Mouse (Mus musculus) gastrocnemius, postnatal 4 days (tissue): ENCODE results near the gene Arhgef28. TPM values are rescaled to one million over a fixed set of nuclear protein-coding genes. Genes with fewer than 3 reads are reported as not detected.
A peak's percentile ranks its signal among the peaks of the same experiment; 100 is the strongest.
"Not testable (repeated sequence)": the region's sequence is repeated elsewhere in the genome, so short reads cannot be mapped to it uniquely, and the experiment has no call there.

Experiments used
- DNase-seq, 2 experiments: peaks; one replicate each; pipeline ENCODE4 v3.0.0; 2021 to 2022; ENCODE audit warnings: low spot score in 2 of 2, mixed read lengths in 2 of 2
- total RNA-seq, 2 experiments: library from RNA; stranded (reverse); gene quantifications; 2 replicates each; pipeline ENCODE4 v1.2.3; 2021

Gene Arhgef28
- total RNA-seq, 2 experiments from 2014 or later = 4.8 to 5.9 TPM

DNA sequence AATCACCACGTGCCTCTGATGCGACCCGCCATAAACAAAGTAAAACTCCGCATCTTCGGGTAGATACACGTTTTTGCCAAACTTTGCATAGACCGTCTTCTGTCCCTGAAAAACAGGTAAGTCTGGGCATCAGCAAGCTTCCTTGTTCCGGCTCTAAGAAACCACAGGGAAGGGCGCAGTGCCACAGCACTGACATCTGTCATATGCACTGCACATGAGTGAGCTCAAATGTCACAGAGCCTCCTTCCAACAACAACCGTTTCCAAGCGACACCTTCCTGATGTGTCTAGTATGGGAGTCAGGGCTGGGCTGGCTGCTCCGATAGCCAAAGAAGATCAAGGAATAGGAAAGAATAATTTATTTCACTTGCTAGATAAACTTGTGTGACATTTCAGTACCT is 129.0 kb downstream of the Arhgef28 start:
- DNase-seq = no peak

DNA sequence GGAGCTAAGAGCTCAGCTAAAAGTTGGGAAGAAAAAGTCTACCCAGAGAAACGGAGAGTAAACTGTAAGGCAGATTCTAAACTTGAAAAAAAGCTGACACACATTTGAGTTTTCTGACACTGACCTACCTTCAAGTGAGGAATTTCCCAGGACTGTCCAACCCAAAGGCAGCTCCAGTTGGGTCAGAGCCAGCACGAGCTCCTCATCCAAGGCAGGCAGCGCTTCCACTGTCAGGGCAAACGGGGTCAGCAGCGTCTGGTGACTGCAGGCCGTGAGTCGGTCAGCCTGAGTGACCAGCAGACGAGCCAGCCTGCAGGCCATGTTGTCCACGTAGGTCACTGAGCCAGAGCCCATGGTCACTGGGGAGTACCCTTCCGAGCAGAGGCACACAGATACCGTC is 131.4 kb downstream of the Arhgef28 start:
- peak in 1 of 2 experiments; percentile 13 for DNase-seq

DNA sequence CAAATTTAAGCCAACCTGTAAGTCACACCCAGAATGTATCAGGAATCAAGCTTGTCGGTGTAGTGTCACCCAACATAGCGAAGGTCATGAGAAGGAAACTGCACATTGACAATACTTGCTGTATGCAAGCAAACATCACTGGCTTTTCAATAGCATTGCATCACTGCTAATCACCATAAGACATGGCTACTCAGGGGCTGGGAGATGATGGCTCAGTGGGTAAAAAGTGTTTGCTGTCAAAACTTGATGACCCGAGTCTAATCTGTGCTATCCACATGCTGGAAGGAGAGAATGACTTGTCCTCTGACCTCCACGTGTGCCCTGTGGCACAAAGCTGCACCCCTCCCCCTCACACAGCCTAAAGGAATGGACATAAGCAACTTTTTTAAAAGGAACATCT is 133.0 kb downstream of the Arhgef28 start:
- DNase-seq = no peak

DNA sequence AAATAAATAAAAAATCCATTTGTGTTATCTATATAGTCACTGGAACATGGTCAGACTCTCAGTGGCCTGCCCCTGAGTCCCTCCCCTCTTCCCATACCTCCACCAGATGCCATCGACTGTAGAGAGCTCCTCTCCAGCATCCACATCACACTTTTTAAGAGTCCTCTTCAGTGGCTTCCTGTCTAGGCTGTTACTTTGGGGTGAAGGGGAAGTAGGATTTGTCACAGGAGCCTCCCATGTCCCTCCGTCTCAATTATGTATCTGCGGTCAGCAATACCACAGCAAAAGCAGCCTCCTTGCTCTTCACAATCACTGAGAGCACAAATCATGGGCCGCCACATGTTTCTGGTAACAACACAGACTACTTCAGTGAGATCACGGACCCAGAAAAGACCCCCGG is 135.8 kb downstream of the Arhgef28 start:
- DNase-seq = no peak

DNA sequence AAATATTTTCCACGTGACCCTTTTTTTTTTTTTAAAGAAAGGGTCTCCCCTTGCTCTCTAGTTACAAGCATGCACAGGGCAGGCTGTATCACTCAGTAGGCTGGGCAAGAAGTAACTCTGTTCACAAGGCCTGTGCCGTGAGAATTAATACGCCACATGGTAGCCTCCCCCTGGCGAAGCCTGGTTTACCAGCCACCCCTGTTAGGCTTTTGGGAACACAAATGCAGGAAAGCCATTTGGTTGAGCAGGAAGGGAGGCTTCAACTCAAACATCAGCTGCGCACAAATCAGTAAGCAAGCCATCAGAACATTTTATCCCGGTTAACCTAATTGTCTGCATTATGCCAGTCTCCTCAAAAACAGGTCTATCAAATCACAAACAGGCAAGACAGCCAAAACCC is 136.6 kb downstream of the Arhgef28 start:
- no peak for DNase-seq

DNA sequence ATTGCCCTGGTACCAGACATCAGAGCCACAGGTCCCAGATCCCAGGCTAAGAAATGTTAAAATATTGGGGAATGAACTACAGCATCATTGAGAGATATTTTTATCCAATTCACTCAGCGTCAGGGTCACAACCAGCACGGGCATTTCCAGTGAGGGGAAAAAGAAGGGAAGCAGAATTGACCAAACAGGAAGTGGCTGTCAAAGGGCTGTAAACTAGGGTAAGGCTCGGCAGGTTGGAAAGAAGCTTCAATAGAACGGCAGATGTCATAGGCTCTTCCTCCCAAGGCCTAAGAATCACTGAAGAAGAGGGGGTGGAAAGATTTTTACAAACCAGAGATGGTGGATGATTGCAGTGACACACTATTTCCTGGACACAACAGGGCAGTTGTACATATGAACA is 143.4 kb downstream of the Arhgef28 start:
- no peak for DNase-seq

DNA sequence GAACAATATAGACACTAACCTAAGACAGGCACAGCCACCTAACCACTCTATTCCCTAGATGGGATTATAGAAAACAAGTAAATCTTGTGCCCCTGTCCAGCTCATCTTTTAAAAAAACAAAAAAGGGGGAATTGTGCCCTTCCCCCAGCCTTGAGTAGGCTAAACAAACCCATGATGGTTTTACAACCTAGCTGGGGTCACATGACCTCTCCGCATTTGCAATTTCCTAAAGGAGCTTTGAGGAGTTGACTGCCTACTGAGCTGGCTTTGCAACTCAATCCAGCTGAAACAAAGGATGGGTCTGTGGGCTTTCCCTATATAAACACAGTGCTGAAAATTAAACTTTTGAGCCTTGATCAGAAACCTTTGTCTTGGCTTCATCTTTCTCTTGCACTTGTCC is 146.1 kb downstream of the Arhgef28 start:
- not testable (repeated sequence) for DNase-seq

DNA sequence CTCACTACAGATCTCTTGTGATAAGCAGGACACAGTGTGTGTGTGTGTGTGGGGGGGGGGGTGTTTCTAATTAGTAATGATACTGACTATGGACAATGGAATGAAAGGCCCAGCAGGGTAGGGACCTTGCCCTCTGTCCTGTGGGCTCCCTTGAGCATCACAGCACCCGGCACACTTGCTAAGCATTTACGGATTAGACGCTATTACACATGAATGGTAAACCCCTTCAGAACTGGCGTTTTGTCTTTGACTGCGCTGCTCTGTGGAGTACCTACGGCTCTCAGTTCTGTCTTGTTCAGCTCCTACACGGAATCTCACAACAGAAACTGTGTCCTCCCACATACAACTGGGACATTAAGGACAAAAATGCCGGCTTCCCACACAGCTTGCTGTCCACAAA is 151.0 kb downstream of the Arhgef28 start:
- DNase-seq = no peak

DNA sequence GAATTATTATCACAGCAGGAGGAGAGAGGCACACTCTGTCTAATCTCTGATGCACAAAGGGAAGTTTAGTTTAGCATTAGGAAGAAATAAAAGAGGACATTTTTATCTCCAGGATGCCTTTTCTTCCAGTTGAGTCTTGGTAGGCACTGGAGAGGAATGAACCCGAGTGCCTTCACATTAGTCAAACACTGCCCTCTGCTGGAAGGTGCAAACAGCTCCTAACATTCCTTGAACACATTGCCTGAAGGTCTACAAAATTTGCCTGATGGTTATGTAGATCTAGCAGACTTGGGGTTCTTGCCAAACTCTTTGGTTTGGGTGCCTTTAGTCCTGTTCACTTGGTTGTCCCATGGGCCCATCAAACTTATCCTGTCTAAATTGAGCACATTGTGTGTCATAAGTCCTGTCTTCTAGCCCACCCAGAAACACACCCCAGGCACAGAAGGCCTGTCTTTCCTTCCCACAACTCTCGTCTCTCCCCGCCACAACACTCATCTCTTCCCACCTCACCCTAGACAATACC is 165.6 kb downstream of the Arhgef28 start:
- peak in 1 of 2 experiments; percentile 21 for DNase-seq

DNA sequence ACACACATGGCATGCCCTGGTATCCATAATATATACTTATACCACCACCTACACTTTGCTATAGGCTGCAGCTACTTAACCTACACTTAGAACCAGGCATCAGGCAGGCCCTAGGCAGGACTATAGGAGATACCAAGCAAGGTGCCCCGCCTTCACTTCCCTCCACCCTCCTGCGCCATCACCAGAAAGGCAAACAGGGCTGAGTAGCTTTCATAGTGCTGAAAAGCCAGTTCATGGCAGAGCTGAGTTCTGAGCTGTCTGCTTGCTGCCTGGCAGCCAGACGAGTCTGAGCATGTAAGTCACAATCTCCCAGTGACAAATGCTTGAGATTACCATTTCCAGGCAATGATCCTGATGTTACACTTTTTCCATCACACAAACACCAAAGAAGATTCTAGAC is 167.5 kb downstream of the Arhgef28 start:
- DNase-seq = no peak

DNA sequence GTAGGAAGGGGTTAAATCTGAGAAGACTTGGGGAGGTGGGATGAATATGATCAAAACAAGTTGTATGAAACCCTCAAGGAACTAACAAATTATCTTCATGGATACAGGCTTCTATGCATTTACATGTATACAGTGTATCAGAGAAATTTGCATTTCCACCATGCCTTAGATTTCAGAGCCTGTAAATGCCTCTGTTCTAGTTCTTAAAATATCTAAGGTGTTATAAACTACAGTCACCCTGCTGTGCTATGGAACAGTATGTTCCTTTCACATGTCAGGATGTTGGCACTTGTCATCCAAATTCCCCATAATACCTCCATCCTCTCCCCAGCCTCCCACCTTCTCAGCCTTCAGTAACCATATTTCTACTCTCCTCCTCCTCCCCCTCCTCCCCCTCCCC is 168.5 kb downstream of the Arhgef28 start:
- no peak for DNase-seq

DNA sequence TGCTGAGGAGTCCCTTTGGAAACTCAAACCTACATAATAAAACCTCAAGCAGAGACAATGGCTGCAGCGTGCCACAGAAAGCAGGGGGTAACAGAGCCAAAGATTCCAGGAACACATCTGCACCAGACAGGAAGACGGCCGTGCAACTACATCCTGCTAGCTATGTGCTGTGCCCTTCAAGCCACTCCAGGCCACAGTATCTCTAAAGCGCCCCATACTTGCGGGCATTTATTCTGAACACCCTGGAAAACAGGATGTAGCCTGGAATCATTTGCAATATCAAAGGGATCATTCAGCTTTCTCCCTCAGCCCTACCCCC is 174.6 kb downstream of the Arhgef28 start:
- DNase-seq = no peak

DNA sequence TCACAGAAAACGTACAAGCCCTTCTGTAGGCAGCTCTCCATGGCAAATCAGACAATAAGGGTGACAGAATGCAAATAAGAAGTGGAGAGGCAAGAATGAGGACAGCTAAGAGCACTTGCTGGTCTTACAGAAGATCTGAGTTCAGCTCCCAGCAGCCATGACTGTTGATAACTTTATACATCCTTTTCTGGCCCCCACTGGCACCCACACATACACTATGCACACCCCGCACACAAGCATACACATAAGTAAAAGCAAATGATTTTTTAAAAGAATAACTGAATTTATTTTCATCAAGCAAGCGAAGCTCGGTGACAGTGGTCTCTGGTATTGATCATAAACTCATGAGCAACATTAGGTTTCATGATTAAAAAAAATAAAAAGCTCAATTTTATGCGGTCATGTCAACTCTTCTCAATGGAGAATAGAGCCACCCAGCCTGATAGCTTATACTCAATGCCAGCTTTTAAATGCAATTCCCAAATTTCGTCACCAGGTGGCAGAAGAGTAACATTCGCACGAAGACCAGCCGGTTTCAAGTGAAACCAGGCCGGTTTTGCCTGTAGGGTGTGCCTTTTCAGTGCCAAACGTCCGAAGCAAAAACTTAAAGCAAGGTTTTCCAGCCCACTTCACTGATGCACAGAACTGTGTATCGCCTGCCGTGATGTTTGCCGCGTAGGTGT is 175.1 kb downstream of the Arhgef28 start:
- peak; percentile 68 to 79 for DNase-seq

DNA sequence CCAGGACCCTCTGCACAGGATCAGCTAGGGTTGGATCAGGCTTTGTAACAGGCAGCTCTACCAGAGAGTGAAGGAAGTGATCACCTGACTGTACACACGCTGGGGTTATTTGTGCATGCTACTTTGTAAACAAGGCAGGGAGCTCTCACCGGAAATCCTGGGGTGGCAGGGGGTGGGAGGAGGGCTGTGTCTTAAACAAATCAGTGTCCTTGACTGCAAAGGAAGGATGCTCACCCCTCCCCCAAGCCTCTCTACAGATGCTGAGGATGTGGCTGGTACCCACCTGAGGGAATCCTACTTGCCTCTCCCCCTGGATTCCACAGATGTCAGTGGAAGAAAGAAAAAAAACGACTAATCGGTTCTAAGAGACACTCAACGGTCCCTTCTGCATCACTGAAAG is 176.2 kb downstream of the Arhgef28 start:
- no peak for DNase-seq

DNA sequence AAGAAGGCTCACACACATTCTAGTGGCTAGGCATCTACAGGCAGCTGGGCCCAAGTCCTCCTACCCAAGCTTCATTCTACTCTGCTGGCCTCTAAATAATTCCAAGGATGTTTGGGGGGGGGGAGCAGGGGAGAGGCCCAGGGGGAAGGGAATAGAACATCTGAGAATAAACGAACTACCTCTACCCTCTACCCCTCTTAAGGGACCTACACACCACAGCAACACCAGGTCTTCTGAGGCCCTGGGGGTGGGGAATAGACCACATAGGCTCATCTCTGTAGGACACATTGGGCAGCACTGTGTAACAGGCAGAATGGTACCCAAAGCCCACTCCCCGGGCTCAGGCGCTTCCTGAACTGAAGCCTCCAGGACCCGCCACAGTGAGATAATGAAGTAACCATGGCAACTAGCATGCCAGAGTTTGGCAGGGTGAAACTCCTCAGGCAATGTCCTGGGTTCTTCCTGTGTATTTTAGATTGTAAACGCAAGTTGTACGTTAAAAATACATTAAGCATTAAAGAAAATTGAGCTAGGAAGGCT is 177.5 kb downstream of the Arhgef28 start:
- no peak for DNase-seq

DNA sequence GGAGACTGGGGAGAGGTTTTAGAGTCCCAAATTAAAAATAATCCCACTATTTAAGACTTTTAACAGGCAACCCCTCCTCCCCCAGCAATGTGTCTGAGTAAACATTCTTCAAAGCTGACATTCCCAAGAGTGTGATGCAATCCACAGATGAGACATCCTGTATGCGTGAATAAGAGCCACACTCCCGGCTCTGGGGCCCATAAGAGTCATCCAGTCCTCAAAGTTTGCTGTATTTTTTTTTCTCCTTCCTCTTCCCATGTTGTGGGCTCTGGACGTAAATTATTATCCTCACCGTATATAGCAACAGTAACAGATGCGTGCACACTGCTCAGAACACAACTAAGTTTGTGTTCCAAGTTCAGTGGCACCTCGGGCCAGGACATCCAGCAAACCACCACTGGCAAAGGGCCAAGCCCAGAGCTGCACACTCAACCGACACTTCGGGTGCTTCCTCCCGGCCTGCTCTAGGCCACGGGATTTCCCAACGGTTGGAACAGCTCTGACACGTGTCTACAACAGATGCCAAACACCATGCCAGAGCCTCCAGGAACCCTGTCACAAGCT is 178.5 kb downstream of the Arhgef28 start:
- peak in 1 of 2 experiments; percentile 50 for DNase-seq

DNA sequence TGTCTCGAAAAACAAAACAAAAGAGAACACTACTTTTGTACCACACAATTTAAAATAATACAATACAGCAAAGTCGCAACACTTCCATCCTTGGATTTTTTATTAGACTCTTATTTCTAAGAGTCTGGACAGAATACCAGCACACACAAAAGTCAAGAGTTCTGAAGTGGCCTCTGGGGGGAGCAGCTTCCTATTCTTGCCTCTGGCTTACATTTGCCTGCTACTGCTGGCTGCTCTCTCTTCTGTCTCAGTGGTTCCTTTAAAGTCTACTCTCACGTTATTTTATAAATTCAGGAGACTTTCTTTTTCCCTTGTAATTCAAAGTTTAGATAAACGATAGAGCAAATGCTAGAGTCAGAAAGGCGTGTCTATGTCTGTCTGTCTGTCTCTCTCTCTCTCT is 179.1 kb downstream of the Arhgef28 start:
- peak in 1 of 2 experiments; percentile 31 for DNase-seq

DNA sequence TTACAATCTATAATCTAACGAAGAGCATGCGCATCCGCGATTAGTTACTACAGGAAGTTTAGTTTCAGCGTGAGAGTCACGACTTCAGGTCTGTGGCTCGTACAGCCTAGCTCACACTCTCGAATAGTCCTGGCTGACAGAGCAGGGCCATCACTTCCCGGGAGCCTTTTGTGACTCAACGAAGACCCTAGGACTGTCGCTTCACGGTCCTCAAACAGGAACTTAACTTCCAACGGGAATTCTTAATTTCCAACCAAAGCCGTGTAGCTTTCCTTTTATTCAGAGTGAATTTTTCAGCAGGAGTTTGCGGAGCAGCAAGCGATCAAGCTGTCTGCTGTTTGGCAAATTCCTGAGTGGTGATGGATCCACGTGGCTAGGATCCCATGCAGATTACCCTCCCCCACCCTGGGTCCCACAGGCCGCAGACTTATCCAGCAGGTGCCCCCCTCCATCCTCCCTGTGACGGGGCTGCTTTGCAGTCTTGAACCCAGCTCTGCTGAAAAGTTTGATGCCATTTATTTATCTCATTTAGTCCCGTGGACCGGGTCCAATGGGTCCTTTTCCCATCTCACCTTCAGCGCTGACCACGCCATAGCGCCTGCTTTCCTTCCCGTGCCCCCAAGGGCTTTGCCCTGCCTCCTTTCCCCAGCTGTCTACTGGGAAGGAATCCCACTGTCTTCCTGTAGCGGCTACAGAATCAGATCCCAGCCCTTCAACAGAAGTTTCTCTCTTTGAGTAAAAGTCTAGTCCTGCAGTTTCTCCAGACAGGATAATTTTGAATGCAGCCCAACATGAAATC is 180.3 kb downstream of the Arhgef28 start:
- DNase-seq = no peak

DNA sequence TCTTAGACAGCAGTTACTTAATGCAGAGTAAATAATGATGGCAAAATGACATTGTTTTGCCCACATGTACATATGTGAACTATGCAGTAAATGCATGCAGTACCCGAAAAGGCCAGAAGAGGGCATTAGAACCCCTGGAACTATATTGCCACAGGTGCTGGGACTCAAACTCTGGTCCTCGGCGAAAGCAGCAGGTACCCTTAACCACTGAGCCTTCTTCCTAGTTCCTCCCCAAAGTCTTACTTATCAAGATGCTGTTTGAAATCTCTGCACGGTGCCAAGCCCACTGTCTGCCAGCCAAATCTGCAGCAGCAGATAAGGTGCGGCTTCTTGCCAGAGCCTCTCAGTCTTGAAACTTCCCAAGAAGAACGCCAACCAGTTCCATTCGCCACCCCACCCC is 181.1 kb downstream of the Arhgef28 start:
- no peak for DNase-seq

DNA sequence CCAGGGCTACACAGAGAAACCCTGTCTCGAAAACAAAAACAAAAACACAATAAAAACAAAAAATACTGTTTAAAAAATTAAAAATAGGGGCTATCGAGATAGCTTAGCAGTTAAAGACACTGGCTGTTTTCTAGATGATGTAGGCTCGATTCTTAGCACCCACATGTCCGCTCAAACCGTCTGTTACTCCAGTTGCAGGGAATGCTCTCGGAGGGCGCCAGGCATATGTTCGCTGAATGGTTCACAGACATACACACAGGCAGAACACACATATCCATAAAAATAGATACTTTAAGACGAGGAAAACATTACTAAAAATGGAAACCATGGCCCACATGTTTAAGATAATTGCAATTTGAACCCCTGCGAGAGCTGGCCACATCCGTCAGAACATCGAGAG is 181.6 kb downstream of the Arhgef28 start:
- DNase-seq = no peak

DNA sequence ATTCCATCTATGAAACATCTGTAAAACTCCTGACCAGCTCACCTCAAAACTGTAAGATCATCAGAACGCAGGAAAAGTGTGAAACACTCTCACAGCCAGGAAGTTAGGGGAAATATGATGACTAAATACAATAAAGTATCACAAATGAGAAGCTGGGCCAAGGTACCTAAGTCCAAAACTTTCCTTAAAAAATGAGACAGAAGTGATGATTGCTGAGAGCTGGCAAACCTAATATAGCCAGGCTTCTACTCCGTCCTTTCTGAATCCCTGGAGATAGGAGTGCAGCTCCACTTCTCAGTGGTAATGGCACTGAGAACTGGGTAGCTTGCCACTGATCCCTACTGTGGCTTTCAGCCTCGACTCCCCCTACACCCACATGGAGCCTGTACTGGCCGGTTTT is 184.3 kb downstream of the Arhgef28 start:
- no peak for DNase-seq

DNA sequence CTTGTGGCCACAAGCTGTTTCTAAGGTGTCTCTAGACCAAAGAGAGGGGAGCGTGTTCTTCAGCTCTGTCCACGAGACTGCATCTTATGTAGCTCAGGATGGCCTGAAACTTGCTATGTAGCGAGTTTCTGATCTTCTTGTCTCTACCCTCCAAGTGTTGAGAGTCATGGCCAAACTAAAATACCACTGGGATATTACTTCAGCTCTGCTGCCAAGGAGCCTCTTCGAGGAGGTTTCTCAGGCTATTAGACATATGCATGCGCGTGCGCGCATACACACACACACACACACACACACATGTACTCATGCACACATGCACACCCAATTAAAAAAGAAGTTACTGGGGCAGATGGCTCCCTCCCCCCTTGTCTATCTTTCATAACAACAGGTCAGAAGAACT is 187.4 kb downstream of the Arhgef28 start:
- DNase-seq = not testable (repeated sequence)
